Mouse (Mus musculus) lung, adult 2 months (tissue): ENCODE data around the gene Zfp750.

ENCODE experiments used
- CTCF ChIP-seq: fragments of 200-500 bp; IDR thresholded peaks from 2 replicates; pipeline ENCODE4 v1.5.1; 2011; ENCODE audit warnings: mild to moderate bottlenecking, low read length, control low read depth; ENCODE audit not compliant: insufficient read depth
- POLR2A ChIP-seq: fragments of 200-500 bp; IDR thresholded peaks from 2 replicates; pipeline ENCODE4 v1.6.1; 2011; ENCODE audit warnings: low read depth, mild to moderate bottlenecking, control low read depth, low read length, borderline replicate concordance; ENCODE audit errors: extremely low read depth

GRCm38 (mm10) chr11:121501525-121501924 lies 17.6 kb downstream of the Zfp750 start:
- TF ChIP-seq POLR2A (no peak), CTCF (no peak)
